Mouse (Mus musculus): ENCODE measurements at regions not wholly inside any gene's neighbourhood (a gene's known extent, or its start where the extent isn't known, plus 50 kb on each side); places are given as distances from the start of the nearest gene placed in this dataset.

GRCm38 (mm10) chr3:29890764-29891163 is 657.0 kb downstream of the Mecom start:
- no peak for DNase-seq (ENCODE audit: low read depth, low spot score)

GRCm38 (mm10) chr3:29890286-29890685 is 657.5 kb downstream of the Mecom start:
- DNase-seq (ENCODE audit: low read depth, low spot score): no peak

- DNase-seq (ENCODE audit: low read depth, low spot score): no peak
Measured at GRCm38 (mm10) chr3:29889638-29890037, 658.2 kb downstream of the Mecom start.

GRCm38 (mm10) chr3:29879966-29880365 is 667.8 kb downstream of the Mecom start:
- no peak for DNase-seq (ENCODE audit: low read depth, low spot score)

DNA sequence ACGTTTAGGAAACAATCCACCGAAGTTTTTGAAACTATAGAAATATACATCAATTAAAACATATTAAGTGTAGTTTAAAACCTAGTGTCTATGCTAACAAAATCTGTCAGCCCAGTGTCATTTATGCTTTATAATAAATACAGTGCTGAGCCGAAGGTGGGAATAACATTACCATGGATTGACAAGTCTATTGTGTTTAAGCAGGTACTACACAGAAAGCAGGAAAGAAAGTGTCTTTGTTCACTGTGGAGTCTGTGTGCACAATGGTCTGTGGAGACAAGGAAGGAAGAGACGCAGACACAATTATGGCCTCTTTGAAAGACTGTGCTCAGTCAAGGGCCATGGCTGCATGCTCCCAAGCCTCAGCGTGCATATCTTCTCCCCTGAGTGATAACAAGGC is 672.0 kb downstream of the Mecom start:
- DNase-seq (ENCODE audit: low read depth, low spot score): no peak

GRCm38 (mm10) chr3:29862437-29862836 is 685.4 kb downstream of the Mecom start:
- DNase-seq (ENCODE audit: low read depth, low spot score): no peak

DNA sequence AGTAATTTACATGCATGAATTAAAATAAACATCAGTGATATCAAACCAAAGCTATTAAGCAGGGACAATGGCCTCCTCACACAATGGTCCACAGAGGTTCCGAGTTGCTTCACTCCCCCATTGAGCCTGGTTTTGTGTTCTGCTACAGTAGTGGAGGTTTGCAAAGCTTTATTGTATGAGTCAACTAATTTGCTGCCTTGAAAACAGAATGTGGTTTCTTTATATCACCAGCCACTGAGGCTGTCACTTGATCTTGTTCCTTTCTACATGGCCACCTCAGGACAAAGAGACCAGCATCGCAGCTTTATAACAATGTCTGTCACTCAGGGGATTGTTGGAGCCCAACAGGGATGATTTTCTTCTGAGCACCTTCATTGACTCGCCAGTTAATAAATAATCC is 695.3 kb downstream of the Mecom start:
- no peak for DNase-seq (ENCODE audit: low read depth, low spot score)

DNA sequence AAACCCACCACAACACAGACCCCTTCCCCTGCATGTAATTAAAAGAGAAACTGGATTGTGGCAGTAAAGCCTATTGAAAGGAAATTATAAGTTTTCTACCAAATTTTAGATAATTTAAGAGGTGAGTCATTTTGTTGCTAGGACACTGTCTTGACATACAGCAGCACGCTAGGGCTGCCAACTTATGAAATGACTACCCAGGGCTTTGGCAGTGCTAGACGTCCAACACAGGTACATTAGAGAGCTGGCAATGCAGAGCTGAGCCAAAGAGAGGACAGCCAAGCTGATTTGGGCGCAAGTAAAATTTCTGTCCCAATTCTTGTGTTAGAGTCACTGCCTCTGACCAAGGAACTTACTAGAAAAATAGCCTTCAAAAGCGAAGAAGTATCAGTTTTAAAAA is 712.4 kb downstream of the Mecom start:
- DNase-seq (ENCODE audit: low read depth, low spot score): no peak

DNA sequence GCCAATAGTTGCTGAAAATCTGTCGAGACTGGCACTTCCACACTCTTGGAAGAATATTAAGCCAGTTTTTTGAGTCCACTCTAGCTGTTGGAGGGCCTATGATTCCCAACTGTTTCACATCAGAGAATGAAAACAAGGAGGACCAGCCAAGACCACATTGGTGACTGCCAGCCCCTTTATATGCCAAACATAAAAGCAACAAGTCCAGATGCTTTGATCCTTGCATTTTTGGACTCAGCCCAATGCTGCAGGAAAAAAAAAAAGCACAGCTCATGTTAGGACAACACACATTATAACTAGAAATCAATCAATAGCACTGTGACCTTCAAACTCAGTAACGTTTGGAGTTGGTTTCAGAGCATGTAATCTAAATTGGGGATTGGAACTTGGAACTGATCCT is 712.9 kb downstream of the Mecom start:
- DNase-seq (ENCODE audit: low read depth, low spot score): no peak

GRCm38 (mm10) chr3:29831346-29831745 is 716.5 kb downstream of the Mecom start:
- DNase-seq (ENCODE audit: low read depth, low spot score): no peak

DNA sequence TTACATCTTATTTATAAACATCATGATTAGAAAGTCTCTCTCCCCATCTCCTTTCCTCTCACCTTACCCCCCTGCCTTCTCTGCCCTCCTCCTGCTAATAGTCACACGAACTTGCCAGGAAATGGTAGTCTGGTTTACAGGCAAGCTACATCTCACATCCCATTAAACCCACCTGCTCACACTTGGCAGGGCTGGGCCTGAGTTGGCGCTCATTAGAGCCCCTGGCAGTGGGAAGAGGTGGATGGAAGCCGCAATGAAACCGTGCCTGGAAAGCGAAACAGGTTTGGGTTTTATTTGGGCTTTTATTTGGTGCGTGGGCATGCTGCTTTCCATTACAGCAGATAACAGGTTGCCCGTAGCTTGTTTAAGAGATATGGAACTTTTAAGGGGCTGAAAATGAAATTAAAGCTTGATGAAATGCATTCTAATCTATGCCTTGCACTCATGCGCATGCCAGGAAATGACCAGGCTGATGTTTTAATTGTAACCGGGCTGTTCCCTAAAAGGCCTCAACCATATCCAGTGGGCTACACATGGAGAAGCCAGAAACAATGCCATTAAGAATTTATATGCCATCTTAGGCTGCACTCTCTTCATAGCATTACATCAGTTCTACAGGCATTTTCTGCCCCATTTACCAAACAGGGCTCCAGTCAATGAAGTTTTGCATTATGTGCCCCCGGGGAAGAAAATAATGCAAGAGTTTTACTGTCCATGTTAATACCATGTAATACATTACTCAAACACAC is 725.0 kb downstream of the Mecom start:
- no peak for DNase-seq (ENCODE audit: low read depth, low spot score)

- no peak for DNase-seq (ENCODE audit: low read depth, low spot score)
Measured at GRCm38 (mm10) chr3:29816964-29817363, 730.8 kb downstream of the Mecom start.

DNA sequence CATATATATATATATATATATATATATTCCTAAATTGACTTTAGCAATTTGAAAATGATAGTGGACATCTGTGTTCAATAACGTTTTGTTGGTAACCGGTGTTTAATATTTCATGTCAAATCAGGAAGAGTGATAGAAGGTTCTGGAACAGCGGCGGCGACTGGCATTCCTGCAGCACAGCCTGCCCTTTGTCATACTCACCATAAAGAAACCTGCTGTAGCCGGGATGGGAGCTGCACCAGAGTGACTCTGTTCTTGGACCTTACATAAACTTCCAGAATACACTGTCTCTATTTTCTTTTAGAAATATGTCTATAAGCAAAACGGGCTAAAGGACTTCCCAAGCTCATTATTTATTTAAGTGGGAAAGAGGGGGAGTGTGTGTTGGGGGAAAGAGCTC is 731.5 kb downstream of the Egfem1 start:
- no peak for DNase-seq (ENCODE audit: low read depth, low spot score)

- DNase-seq (ENCODE audit: low read depth, low spot score): peak; percentile 3
Measured at GRCm38 (mm10) chr3:29812480-29813240, 730.8 kb downstream of the Egfem1 start.

DNA sequence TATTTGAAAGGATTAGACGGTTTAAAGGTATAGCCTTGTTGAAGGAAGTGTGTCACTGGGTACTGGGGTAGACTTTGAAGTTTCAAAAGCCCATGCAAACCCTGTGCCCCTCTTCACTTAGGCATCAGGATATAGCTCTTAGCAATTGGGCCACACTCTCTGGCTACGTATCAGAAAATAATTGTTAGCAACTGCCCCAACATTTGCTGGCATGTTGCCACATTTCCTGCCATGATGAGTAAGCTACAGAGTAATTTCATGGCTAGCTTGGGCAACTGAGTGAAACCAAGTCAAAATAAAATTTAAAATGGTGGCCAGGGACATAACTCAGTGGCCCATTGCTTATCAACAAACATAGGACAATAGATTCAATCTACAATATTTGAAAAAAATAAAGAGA is 724.2 kb downstream of the Egfem1 start:
- DNase-seq (ENCODE audit: low read depth, low spot score): no peak

DNA sequence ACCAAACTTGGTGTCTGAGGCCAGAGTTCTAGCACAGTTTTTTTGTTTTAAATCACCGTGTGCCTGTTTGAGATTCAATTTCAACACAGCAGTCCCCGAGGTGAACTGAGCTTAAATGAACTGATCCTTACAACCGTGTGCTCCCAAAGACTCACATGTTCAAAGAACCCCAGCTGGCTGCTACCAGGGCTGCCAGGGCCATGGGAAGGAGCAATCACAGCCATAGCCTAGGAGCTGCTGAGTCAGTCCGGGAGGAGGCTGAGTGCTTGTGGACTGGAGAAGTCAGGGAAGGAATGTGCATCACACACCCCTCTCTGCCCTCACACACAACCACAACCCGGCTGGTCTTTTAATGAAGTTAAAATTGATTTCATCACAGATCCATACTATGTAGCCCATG is 721.6 kb downstream of the Egfem1 start:
- no peak for DNase-seq (ENCODE audit: low read depth, low spot score)

DNA sequence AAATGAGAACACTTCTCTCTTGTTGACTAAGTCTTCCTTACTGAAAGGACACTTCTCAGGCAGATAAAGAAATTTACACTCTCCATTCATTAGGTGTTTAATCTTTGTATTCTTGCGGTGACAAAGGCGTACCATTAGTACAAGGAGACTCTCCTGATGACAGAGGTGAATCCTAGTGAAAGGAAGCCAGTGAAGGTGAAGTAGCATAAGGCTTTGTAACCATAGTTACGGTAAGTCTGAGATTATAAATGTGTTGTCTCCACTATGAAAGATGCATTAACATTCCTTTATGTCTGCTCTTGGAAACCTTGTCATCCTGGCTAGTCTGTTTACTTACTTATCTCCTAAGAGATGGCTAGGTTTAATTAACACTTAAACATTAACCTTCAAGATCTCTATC is 719.3 kb downstream of the Egfem1 start:
- DNase-seq (ENCODE audit: low read depth, low spot score): no peak

DNA sequence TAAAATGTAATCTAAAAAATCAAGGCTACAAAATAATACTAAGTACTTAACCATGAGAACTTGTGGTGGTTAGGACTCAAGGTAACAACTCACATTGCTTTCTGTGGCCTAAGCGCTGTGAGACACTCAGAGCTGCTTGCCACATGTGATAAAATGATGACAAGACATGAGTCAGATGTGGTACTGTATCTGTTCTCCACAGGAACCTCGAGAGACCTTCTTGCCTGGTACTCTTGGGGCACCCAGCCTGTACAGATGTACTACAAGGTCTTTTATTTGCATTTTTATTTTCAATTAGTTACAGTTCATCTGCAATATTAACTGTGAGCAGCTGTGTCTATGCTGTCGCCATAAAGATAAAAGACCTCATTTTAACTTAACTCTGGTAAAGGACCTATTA is 692.5 kb downstream of the Egfem1 start:
- no peak for DNase-seq (ENCODE audit: low read depth, low spot score)

DNA sequence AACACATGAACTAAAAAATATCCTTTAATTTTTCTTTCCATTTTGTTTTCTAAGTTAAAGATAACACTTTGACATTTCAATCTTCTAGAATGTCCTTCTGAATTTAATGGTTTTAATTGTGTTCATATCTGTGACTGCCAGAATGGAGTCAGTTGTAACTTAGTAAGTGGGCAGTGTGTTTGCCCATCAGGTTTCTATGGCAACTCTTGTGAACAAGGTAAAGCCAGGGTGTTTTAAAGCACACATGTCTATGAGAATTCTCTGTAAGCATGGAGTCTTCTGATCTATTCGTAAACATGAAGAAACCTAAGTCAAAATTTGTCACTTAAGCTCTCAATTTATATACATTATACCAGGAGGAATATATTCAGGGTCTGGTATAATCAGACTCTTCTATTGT is 689.4 kb downstream of the Egfem1 start:
- no peak for DNase-seq (ENCODE audit: low read depth, low spot score)

GRCm38 (mm10) chr3:29768592-29768991 is 686.8 kb downstream of the Egfem1 start:
- no peak for DNase-seq (ENCODE audit: low read depth, low spot score)

DNA sequence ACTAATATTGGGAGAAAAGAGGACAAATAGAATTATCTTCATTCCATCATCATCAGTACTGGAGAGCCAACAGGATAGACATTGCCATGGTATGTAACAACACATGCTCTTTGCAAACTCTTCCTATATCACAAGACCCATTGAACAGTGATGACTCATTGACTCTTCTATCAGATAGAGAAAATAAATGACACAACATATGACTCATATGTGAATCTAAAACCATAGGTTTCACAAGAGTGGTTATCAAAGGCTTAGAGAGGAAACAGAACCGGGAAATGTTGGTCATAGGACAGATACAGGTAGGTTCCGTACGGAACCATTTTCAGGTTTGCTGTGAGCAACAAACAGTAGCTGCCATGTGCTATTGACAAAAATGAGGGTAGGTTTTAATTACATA is 682.2 kb downstream of the Egfem1 start:
- DNase-seq (ENCODE audit: low read depth, low spot score): no peak

DNA sequence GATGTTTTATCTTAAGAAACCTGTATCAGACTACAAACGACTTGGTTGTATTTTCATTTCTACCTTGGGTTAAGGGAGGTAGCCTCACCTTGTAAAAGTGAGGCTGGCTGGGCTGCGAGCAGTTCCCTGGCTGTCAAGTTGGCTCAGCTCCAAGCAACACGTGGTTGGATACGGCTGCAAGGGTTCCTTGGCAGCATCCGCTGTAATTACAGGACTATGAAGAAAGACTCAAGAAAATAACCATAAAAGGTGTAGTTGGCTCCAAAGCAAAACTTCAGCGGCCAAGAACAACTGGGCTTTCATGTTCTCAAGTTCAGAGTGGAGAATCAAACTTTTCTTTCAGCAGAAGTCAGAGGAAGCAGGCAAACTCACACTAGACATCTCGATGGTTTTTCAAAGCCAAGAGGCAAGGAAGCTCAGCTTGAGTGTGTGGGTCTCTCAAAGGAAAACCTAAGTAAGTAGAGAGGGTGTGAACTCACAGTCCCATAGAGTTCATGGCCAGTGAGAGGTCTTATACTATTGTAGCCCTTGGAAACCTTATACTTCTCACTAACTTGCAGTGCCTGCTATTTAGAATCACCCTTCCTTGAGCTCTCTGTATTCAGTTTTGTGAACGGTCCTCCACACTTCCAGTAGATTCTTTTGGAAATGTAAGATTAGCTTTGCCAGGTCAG is 676.1 kb downstream of the Egfem1 start:
- no peak for DNase-seq (ENCODE audit: low read depth, low spot score)
